Mouse (Mus musculus) testis, adult 2 months (tissue): Measurements from ENCODE around the gene Zfp366.

ENCODE experiments used
- CTCF ChIP-seq: fragments of 200-500 bp; IDR thresholded peaks from 2 replicates; pipeline ENCODE4 v1.5.1; 2012; ENCODE audit warnings: low read depth, mild to moderate bottlenecking, inconsistent platforms, low read length, moderate library complexity; ENCODE audit not compliant: control insufficient read depth, insufficient read depth, insufficient replicate concordance
- POLR2A ChIP-seq: fragments of 200-500 bp; IDR thresholded peaks from 2 replicates; pipeline ENCODE4 v1.6.1; 2012; ENCODE audit warnings: low read depth, mild to moderate bottlenecking, inconsistent platforms, low read length, moderate library complexity; ENCODE audit not compliant: control insufficient read depth

GRCm38 (mm10) chr13:99149551-99150305 lies 34.9 kb upstream of the Zfp366 start:
- no peak for TF ChIP-seq POLR2A
- no peak for TF ChIP-seq CTCF
